Mouse (Mus musculus): Measurements from ENCODE around the gene Cnot3.

DNA sequence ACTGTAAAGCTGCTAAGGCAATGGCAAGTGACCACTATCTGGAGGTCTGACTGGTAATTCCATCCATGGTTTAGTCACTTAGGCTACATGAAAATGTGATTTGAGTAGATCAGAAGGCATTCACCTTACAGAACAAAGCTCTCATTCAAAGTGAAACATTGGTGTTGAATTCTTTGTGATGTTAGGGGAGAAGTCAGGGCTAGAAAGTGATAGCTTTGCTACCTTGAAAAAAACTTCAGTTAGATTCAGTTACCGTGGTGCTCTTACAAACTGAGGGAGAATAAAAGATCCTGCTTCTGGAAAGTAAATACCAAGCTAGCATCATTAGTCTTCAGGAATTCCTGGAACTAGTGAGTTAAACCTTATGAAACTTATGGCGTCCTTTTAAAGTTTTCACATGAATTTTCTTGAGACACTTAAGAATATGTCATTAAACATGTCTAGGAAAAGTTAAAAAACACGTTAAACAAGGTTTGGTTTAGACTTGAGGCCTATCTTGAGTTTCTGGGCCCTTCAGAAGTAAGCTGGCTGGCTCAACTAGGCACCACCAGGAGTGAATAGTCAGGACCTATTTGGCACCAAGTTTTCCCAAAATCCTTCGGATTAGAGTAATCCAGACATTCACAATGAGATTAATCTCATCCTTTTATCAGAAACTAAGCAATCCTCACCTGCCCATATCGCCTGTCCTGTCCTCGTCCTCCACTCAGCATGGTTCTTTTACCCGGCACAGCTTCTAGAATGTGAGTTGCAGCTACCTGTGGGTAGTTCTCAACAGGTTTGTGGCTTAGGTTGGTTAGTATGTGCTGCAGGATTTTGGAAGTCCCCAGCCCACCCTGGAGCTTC is 62.7 kb downstream of the Cnot3 start:
- TF ChIP-seq CTCF (IDR thresholded peaks at IDR 0.05; ENCODE audit: control insufficient read depth, insufficient read depth, insufficient read length) (no peak), MYOG (IDR thresholded peaks at IDR 0.05; ENCODE audit: control insufficient read depth, extremely low read depth, insufficient read length) (no peak), MAX (IDR thresholded peaks at IDR 0.05) (no peak), USF1 (IDR thresholded peaks at IDR 0.05; ENCODE audit: low read depth) (no peak), CEBPB (IDR thresholded peaks at IDR 0.05; ENCODE audit: low read depth) (no peak)

All from C2C12 (cell line).